Mouse (Mus musculus) CH12.LX (cell line): ENCODE measurements around the gene Pon1. TPM values are rescaled to one million over a fixed set of nuclear protein-coding genes. Genes with fewer than 3 reads are reported as not detected.

Source experiments
- DNase-seq: peaks from one replicate; pipeline ENCODE4 v3.0.0-alpha.2; 2013; ENCODE audit errors: extremely low read depth
- H3K27ac ChIP-seq: 2 replicates; pipeline ENCODE4 v1.5.1; 2012; ENCODE audit warnings: low read depth, mild to moderate bottlenecking, control low read depth, moderate library complexity; ENCODE audit not compliant: insufficient read depth
- H3K27me3 ChIP-seq: replicated peaks from 2 replicates; pipeline ENCODE3; 2012; ENCODE audit warnings: inconsistent platforms
- H3K36me3 ChIP-seq, 2 experiments: replicated peaks in 1 of 2; 2 replicates each; pipeline versions ENCODE3 to v1.6.1; 2012; ENCODE audit warnings: inconsistent platforms in 1 of 2, low read length in 1 of 2, mild to moderate bottlenecking in 1 of 2, mixed read lengths in 1 of 2, moderate library complexity in 1 of 2; ENCODE audit not compliant: control insufficient read depth in 1 of 2, insufficient read depth in 1 of 2
- H3K4me1 ChIP-seq, 2 experiments: 2 replicates each; pipeline ENCODE4 v1.6.1; 2012; ENCODE audit warnings: inconsistent platforms in 1 of 2, moderate library complexity in 1 of 2; ENCODE audit not compliant: insufficient read depth in 2 of 2, control insufficient read depth in 1 of 2
- H3K4me2 ChIP-seq: 2 replicates; pipeline ENCODE4 v1.6.1; 2012; ENCODE audit warnings: low read depth, mild to moderate bottlenecking, control low read depth; ENCODE audit not compliant: poor library complexity, insufficient read depth, severe bottlenecking
- H3K4me3 ChIP-seq, 3 experiments: fragments of 150-350 bp in 1 of 3; sonication (generic) in 1 of 3; replicated peaks in 1 of 3; 2 replicates each; pipeline versions ENCODE3 to v1.5.1; 2011 to 2012; ENCODE audit warnings: low read depth in 2 of 3, low read length in 2 of 3, mild to moderate bottlenecking in 2 of 3, moderate library complexity in 2 of 3, control low read depth in 1 of 3, improper control_type of control experiment in 1 of 3, inconsistent platforms in 1 of 3, mixed read lengths in 1 of 3; ENCODE audit not compliant: poor library complexity in 1 of 3
- H3K79me2 ChIP-seq: replicated peaks from 2 replicates; pipeline ENCODE4 v1.6.1; 2012; ENCODE audit warnings: mild to moderate bottlenecking, moderate library complexity; ENCODE audit not compliant: control insufficient read depth, poor library complexity, insufficient read depth, severe bottlenecking; ENCODE audit errors: extremely low read depth
- H3K9ac ChIP-seq: 2 replicates; pipeline ENCODE4 v1.6.1; 2012; ENCODE audit warnings: low read depth, mild to moderate bottlenecking, control low read depth, moderate library complexity; ENCODE audit not compliant: insufficient read depth
- H3K9me3 ChIP-seq: replicated peaks from 2 replicates; pipeline ENCODE3; 2012; ENCODE audit warnings: low read length, inconsistent platforms, mixed read lengths
- BHLHE40 ChIP-seq: IDR thresholded peaks from 2 replicates; pipeline ENCODE4 v1.6.1; 2011; ENCODE audit warnings: mild to moderate bottlenecking, low read depth, low read length, improper control_type of control experiment
- ETS1 ChIP-seq: conservative IDR thresholded peaks from 2 replicates; pipeline ENCODE4 v1.6.1; 2012; ENCODE audit warnings: low read depth, mild to moderate bottlenecking, inconsistent platforms, low read length, improper control_type of control experiment, moderate library complexity
- HCFC1 ChIP-seq: IDR thresholded peaks from 2 replicates; pipeline ENCODE4 v1.6.1; 2012; ENCODE audit warnings: low read depth, mild to moderate bottlenecking, inconsistent platforms, low read length, improper control_type of control experiment
- IRF4 ChIP-seq: IDR thresholded peaks from 2 replicates; pipeline ENCODE4 v1.6.1; 2014; ENCODE audit warnings: low read depth, mild to moderate bottlenecking, inconsistent platforms, low read length, improper control_type of control experiment
- MEF2A ChIP-seq: IDR thresholded peaks from 2 replicates; pipeline ENCODE4 v1.6.1; 2014; ENCODE audit warnings: low read depth, mild to moderate bottlenecking, inconsistent platforms, low read length, improper control_type of control experiment, borderline replicate concordance
- MXI1 ChIP-seq: IDR thresholded peaks from 2 replicates; pipeline ENCODE4 v1.6.1; 2011; ENCODE audit warnings: mild to moderate bottlenecking, low read depth, low read length, improper control_type of control experiment
- POLR2AphosphoS2 ChIP-seq: IDR thresholded peaks from 2 replicates; pipeline ENCODE4 v1.6.1; 2011; ENCODE audit warnings: low read depth, low read length, improper control_type of control experiment
- RAD21 ChIP-seq: IDR thresholded peaks from 2 replicates; pipeline ENCODE4 v1.6.1; 2011; ENCODE audit warnings: low read depth, mild to moderate bottlenecking, low read length, improper control_type of control experiment, moderate library complexity
- SMC3 ChIP-seq: IDR thresholded peaks from 2 replicates; pipeline ENCODE4 v1.6.1; 2011; ENCODE audit warnings: low read depth, low read length, improper control_type of control experiment
- TCF12 ChIP-seq: IDR thresholded peaks from 2 replicates; pipeline ENCODE4 v1.6.1; 2014; ENCODE audit warnings: low read depth, mild to moderate bottlenecking, inconsistent platforms, low read length, improper control_type of control experiment
- UBTF ChIP-seq: IDR thresholded peaks from 2 replicates; pipeline ENCODE4 v1.6.1; 2012; ENCODE audit warnings: low read depth, mild to moderate bottlenecking, inconsistent platforms, low read length, improper control_type of control experiment, moderate library complexity
- USF2 ChIP-seq: conservative IDR thresholded peaks from 2 replicates; pipeline ENCODE4 v1.6.1; 2011; ENCODE audit warnings: low read depth, low read length, improper control_type of control experiment
- ZC3H11A ChIP-seq: IDR thresholded peaks from 2 replicates; pipeline ENCODE4 v1.6.1; 2012; ENCODE audit warnings: low read depth, mild to moderate bottlenecking, inconsistent platforms, low read length, improper control_type of control experiment
- ZMIZ1 ChIP-seq: IDR thresholded peaks from 2 replicates; pipeline ENCODE4 v1.6.1; 2012; ENCODE audit warnings: low read depth, mild to moderate bottlenecking, inconsistent platforms, low read length, improper control_type of control experiment
- ZNF384 ChIP-seq: IDR thresholded peaks from 2 replicates; pipeline ENCODE4 v1.6.1; 2012; ENCODE audit warnings: low read depth, low read length, improper control_type of control experiment, inconsistent platforms
- dilution Hi-C: fragments of 300-500 bp; cut with MboI; formaldehyde crosslinking; loops from 2 replicates; pipeline ENCODE4 v1.14.3; 2020; ENCODE audit warnings: low sequenced_read_pairs; ENCODE audit not compliant: extremely low pct_unique_long_range_greater_than_20kb, extremely low pct_ligation_motif_present
- in situ Hi-C: fragments of 300-500 bp; cut with MboI; formaldehyde crosslinking; loops from 3 replicates; pipeline ENCODE4 v1.14.3; 2019; ENCODE audit warnings: low sequenced_read_pairs, low pct_ligation_motif_present, low pct_unique_long_range_greater_than_20kb, mixed read lengths
- polyA plus RNA-seq: library from polyadenylated mRNA; unstranded; fragments of >175 nt; gene quantifications from 2 replicates; pipeline ENCODE4 v1.2.1, GENCODE M21; 2012; ENCODE audit warnings: low read depth; ENCODE audit not compliant: insufficient read length
- total RNA-seq, 2 experiments: library from RNA; depleted of rRNA; stranded (reverse); fragments of 300-350 nt in 1 of 2; fragments of >200 nt in 1 of 2; gene quantifications; 2 replicates each; pipeline ENCODE4 v1.2.3; 2012 to 2014

The Pon1 gene
- total and polyA plus RNA-seq, 3 experiments: not detected

DNA sequence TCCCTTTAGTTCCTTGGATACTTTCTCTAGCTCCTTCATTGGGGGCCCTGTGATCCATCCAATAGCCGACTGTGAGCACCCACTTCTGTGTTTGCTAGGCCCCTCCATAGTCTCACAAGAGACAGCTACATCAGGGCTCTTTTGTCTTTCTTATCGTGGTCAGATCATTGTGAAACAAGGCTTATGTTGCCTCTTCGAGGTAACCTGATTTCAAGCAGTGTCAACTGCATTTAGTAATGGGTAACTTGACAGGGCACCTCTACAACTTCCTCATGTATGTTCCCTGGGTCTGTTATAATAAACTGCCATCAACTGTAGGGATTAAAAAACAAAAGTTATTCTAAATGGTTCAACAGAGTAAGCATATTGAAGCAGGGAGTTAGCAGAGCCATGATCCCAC is 40.8 kb upstream of the Pon1 start:
- H3K9me3 ChIP-seq: no peaks in the 10 kb centered on the region
- H3K27me3 ChIP-seq: no peaks in the 10 kb centered on the region
- dilution Hi-C loops: no loop called here
- H3K36me3 ChIP-seq: peaks cover 7 to 69% of the 10 kb centered on the region in 2 experiments
- TF ChIP-seq ZC3H11A (no peak), ZNF384 (no peak), RAD21 (no peak), POLR2AphosphoS2 (no peak), ZMIZ1 (no peak), UBTF (no peak), MXI1 (no peak), ETS1 (no peak), MEF2A (no peak), IRF4 (no peak), SMC3 (no peak)
- TF ChIP-seq, all 38 proteins: peak for 0
- Histone ChIP-seq H3K4me1 (peaks cover 0 to 14% of the 10 kb centered on the region in 2 experiments; a peak in 2 of 4 replicates), H3K4me2 (no peak overlapping the region), H3K27ac (no peak overlapping the region), H3K4me3 (no peak overlapping the region), H3K9ac (no peak overlapping the region), H3K79me2 (no peaks in the 10 kb centered on the region)
- no peak for DNase-seq
- in situ Hi-C loops: loop anchor here (10.0 kb wide), 1 partner anchor 150 kb away; the partner anchor contains the start of gene Asb4

DNA sequence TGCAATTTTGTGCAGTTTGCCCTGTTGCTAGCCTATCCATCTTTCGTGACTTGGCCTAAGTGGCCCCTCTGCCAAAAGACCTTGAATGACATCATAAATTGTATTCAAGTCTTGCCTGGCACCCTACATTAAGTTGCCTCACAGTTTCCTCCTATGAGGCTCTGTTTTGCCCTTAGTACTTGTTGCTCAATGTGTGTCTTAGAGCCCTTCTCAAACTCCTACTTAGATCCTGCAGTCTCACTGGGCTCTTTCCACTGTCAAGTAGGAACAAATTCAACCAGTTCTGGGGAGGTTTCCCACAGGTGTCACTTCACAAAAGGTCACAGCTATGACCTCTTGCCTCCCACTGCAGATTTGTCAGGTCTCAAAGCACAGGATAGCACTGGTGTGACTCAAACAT is 40.1 kb upstream of the Pon1 start:
- DNase-seq: no peak
- Histone ChIP-seq H3K9me3 (no peaks in the 10 kb centered on the region), H3K9ac (no peak overlapping the region), H3K4me1 (peaks cover 0 to 14% of the 10 kb centered on the region in 2 experiments; a peak in 2 of 4 replicates), H3K27me3 (no peaks in the 10 kb centered on the region)
- in situ Hi-C loops: loop anchor here (10.0 kb wide), 1 partner anchor 151 kb away; the partner anchor contains the start of gene Asb4
- dilution Hi-C loops: no loop called here
- TF ChIP-seq USF2 (no peak), MXI1 (no peak)
- TF ChIP-seq, all 38 proteins: peak for 0
- peaks cover 1 to 69% of the 10 kb centered on the region in 2 experiments for H3K36me3 ChIP-seq
- no peaks in the 10 kb centered on the region for H3K79me2 ChIP-seq
- no peak overlapping the region for H3K4me2 ChIP-seq
- H3K4me3 ChIP-seq: no peak overlapping the region
- no peak overlapping the region for H3K27ac ChIP-seq

DNA sequence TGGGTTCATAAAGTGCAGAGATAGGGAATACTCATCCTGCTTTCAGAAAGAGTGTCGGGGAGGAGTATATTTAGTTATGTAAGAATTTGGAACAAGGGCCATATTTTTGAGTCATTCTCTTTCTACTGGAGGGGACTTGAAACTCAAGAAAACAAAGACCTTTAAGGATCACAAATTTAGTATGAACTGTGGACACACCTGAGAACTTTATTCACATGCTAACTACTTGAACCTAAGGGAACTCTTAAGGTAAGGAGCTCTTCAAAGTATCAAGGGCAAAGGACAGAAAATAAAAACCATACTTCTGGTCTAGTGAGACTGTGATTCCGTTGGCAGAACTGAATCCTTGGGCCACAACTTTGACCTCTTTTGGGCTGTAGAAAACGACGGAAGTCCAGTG is 38.3 kb upstream of the Pon1 start:
- dilution Hi-C loops: no loop called here
- Histone ChIP-seq H3K4me1 (peaks cover 0 to 2% of the 10 kb centered on the region in 2 experiments; a peak in 1 of 4 replicates), H3K27me3 (no peaks in the 10 kb centered on the region), H3K4me2 (no peak overlapping the region), H3K9me3 (no peaks in the 10 kb centered on the region), H3K4me3 (no peak overlapping the region), H3K36me3 (peaks cover 0 to 61% of the 10 kb centered on the region in 2 experiments), H3K27ac (no peak overlapping the region), H3K79me2 (no peaks in the 10 kb centered on the region), H3K9ac (no peak overlapping the region)
- no peak for TF ChIP-seq TCF12
- no peak for TF ChIP-seq BHLHE40
- no peak for TF ChIP-seq HCFC1
- DNase-seq: no peak
- in situ Hi-C loops: loop anchor here (10.0 kb wide), 1 partner anchor 153 kb away; the partner anchor contains the start of gene Asb4
